Mouse (Mus musculus) testis, adult 2 months (tissue): ENCODE measurements around the gene Taf5.

ENCODE experiments used
- CTCF ChIP-seq: fragments of 200-500 bp; IDR thresholded peaks from 2 replicates; pipeline ENCODE4 v1.5.1; 2012; ENCODE audit warnings: low read depth, mild to moderate bottlenecking, inconsistent platforms, low read length, moderate library complexity; ENCODE audit not compliant: control insufficient read depth, insufficient read depth, insufficient replicate concordance
- POLR2A ChIP-seq: fragments of 200-500 bp; IDR thresholded peaks from 2 replicates; pipeline ENCODE4 v1.6.1; 2012; ENCODE audit warnings: low read depth, mild to moderate bottlenecking, inconsistent platforms, low read length, moderate library complexity; ENCODE audit not compliant: control insufficient read depth

GRCm38 (mm10) chr19:47034916-47035315 is 32.6 kb upstream of the Taf5 start:
- TF ChIP-seq CTCF (no peak), POLR2A (no peak)
